Mouse (Mus musculus) erythroblast, adult 5-6 weeks (primary cell): ENCODE measurements around the gene C1qtnf9. TPM values are rescaled to one million over a fixed set of nuclear protein-coding genes. Genes with fewer than 3 reads are reported as not detected.

Source experiments
- ATAC-seq: replicated peaks from 2 replicates; pipeline ENCODE4 v1.8.0; 2016; ENCODE audit warnings: moderate number of reproducible peaks, mild to moderate bottlenecking, moderate TSS enrichment, inconsistent platforms; ENCODE audit not compliant: poor library complexity, low FRiP score, severe bottlenecking
- total RNA-seq, 2 experiments: library from RNA; stranded (forward) in 1 of 2; stranded (reverse) in 1 of 2; fragments of 150-400 nt in 1 of 2; fragments of 200-764, 138-1000 nt in 1 of 2; gene quantifications; 2 replicates each; pipeline versions ENCODE4 v1.2.3 to v1.2.4; 2015 to 2017; ENCODE audit warnings: low replicate concordance in 2 of 2

C1qtnf9 gene
- not detected in 2 replicates for total RNA-seq (2015; ENCODE audit: low replicate concordance)
- total RNA-seq (2017; ENCODE audit: low replicate concordance), result not detected in 2 replicates

DNA sequence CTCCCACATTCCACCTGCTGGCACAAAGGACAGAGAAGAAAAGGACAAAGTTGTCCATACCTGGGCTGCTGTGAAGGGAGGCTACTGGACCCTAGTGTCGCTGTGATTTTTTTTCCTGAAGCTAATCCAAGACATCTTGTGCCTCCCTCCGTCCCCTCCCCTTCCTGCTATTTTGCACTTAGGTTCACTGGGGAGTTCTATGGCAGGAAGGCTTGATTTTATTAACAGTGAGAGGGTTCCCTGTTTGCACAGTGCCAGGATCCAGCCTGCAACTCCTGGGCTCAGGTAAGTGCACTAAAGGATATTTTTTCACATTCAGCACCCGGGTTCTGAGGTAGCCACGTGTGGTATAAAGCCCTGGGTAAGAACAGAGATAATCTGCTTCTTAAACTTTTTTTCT is at the start of gene C1qtnf9:
TSS of gene C1qtnf9 (plus strand) at position 251 of the 400 bp plus-strand sequence.
- ATAC-seq, result no peak

- ATAC-seq, result no peak
These were observed 46.6 kb upstream of the C1qtnf9 start for GRCm38 (mm10) chr14:60721304-60721703.

- no peak for ATAC-seq
These were observed 46.0 kb upstream of the C1qtnf9 start for GRCm38 (mm10) chr14:60721938-60722337.

DNA sequence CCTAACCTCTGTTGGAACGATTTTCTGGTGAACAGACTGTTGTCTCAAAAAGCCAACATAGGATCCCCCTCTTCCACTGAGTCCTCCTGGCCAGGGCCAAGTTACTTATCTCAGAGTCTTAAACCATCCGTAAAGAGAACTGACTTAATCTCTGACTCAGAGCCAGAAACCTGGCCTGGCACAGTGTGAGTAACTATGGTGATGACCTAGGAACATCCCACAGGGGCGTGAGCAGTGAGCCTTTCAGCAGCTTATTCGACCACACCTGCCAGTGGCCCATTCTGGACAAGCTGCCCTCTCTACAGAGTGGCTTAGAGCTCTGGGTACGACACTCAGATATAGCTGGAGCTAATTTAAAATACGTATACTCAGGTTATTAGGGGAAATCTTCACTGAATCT is 41.8 kb upstream of the C1qtnf9 start:
- ATAC-seq, result no peak

DNA sequence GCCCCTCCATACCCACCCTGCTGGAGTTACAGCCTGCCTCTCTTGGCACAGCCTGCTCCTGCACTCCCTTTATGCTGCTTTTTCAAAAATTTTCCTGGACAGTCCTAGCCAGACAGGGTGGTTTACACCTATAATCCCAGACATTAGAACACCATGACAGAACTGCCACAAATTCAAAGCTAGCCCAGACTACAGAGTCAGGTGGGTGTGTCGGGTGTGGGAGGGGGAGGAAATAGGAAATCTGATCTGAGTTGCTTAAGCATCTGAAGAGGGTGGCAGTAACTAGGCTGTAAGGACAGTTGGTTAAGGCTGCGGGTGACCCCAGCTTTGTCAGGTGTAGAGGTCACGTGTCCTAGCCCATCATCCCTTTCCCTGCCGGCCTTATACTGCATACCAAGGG is 40.8 kb upstream of the C1qtnf9 start:
- no peak for ATAC-seq

DNA sequence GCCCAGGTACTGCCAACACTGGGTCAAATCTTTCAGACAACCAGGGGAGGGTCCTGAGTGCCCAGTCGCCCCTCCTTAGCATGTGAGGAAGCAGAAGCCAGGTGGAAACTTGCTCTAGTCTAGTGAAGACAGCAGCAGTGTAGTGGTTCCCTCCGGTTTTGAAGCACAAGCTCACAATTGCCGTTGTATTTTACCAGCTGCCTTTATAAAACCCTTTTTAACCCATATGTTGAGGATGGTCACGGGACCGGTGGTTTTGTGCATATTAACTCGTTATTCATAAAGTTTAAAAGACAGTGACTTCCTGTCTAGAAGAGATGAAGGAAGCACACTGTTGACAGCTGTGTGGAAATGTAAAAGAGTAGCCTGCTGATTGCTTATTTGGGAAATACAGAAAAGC is 35.9 kb upstream of the C1qtnf9 start:
- no peak for ATAC-seq

DNA sequence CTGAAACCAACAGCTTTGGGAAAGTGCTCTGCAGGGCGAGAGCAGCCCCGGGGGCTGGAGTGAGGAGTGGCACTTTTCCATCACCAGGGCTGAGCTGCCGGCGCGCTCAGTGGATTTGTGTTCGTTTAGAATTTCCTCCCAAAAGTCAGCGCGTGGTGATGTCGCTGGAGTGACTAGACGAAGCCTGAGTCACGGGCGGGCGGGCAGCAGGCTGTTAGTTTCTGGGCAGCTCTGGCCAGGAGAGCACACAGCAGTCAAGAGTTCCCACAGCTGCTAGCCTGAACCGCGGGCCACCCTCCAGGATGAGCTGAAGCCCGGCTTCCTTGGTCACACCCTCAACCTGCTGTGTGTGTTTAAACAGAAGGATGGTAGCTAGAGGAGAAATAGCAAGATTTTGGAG is 35.1 kb upstream of the C1qtnf9 start:
- ATAC-seq, result no peak

DNA sequence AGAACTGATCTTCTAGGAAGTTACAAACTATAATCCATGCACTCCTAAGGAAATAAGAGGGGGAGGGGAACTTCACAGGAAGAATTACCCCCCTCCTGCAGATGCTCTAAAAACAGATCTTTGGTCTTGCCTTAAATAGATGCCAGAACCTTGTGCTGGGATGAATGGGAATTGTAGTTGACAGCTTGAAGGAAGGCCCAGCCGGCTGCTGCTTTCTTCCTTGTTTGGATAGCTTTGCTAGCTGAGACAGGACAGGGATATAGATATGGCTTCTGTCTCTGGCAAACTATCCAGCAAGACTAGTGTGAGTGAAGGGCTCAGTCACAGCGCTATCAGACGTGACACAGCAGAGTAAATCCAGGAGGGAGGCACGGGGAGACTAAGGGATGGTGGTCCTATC is 34.2 kb upstream of the C1qtnf9 start:
- ATAC-seq, result no peak

- ATAC-seq, result no peak
These were observed 32.7 kb upstream of the C1qtnf9 start for GRCm38 (mm10) chr14:60735206-60735605.

DNA sequence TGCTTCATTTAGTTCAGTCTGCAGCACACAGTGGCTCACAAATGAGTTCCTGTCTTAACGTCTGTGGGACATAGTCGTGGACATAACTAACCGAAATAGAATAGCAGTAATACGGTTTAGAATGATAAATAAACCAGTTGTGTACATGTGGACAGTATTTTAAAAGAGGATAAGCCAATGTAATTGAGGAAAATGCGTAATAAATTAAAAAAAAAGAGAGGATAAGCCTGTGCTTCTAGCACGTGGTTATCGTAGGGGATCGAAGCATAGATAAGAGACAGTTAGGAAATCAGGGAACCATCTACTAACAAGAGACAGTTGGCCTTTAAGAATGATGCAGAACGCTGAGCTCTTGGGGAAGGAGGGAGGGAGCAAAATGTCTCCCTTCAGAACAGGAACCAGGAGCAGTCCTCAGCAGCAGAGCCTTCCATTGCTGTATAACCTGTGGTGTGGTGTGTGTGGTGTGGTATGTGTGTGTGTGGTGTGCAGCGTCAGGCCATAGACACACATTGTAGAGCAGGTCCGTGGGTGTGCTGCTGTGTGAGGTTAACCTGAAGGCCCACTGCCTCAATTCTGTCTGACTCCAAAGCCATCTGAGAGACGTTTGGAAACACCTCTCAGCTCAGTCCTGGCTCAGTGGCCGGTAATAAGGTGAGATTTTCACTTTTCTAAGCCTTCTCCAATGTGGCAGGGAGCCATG is 31.9 kb upstream of the C1qtnf9 start:
- no peak for ATAC-seq

DNA sequence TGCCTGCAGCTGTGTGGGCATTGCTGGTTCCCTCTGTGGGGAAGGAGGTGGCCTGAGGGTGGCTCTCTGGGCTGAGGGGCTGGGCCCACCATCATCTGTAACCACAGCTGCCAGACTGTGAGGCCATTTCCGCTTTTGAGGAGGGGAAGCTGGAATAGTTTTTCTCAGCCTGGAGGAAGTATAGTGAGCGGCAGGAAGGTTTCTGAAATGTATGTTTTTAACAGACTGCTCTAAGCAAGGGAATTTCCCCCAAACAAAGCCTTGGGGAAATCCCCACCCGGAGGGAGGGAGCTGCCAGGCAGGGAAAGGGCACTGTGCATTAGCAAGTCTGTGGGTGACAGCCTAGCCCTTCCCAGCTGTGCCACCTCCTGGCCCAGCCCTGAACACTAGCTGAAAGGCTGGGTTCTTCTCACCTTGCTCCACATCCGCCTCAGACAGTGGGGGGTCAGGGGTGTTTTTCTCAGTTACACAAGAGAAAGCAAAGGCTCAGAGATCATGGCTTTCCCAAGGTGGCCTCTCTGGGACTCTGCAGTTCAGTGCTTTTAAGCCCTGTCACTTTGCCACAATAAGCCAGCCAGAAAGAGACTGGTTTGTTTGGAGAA is 31.2 kb upstream of the C1qtnf9 start:
- no peak for ATAC-seq

GRCm38 (mm10) chr14:60737202-60737611 is 30.7 kb upstream of the C1qtnf9 start:
- ATAC-seq, result no peak

DNA sequence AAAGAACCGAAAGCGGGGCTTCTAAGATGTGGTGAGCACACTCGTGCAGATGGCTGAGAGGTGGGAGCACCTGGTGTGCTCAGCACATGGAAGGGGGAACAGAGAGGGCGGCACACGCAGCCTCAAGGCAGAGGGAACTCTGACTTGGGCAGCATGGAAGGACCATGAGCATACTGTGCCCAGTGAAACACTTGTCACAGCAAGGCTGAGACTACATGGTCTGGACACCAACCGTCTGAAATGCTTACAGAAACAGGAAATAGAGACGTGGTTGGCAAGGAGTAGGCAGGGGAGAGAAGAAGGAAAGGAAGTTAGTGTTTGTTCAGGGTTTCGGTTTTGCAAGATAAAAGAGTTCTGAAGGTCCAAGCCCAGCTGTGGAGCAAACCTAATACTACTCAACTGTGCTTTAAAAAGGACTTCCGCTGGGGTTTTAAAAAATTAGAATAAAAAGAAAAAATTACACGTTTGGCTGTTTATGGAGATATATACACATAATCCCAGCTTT is 29.4 kb upstream of the C1qtnf9 start:
- ATAC-seq, result no peak

DNA sequence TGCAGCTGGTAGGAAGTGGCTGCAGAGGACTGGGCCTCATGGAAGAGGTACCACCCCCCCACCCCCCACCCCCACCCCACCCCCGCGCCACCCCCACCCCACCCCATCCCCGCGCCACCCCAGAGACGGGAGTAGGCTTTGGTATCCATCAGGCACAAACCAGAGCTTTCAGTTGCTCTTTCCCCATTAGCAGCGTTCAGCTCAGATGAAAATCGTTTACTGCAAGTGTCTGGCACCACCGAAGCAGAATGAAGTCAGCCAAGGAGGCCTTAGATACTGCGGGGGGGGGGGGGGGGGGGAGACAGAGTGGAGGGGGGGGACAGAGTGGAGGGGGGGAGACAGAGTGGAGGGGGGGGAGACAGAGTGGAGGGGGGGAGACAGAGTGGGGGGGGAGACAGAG is 28.8 kb upstream of the C1qtnf9 start:
- ATAC-seq, result no peak

DNA sequence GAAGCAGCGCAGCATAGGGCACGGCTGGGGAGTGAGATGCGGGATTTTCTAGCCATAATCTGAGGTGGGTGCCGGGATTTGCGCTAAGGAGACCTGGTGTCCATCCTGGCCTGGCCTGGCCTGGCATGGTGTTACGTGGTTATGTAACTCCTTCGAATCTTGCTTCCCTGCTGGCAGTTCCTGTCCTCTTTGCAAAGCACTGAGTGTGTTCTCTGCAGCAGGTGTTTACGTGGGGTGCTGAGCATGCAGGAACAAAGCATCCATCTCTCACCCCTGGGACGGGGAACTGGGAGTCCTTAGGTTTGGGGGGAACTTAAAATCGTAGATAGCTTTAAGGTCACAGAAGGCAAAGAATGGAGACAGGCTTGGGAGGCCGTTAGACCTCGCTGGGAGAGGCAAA is 28.3 kb upstream of the C1qtnf9 start:
- ATAC-seq, result no peak

DNA sequence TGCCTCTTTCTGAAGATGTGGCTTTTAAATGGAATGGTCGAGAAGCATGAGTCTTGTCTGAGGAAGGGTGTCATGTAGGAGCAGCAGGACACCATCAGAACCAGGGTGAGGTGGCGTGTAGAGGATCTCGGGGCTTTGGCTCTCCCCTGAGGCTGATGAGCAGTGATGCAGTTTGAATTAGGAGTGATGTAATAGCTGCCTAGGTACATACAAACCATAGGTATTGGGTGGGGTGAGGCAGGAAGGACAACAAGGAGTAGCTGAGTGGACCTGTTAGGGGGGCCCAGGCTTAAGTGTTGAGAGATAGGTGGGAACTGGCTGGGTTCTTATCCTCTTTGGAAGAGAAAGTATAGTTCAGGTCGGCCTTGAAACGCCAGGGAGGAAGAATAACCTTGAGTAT is 27.4 kb upstream of the C1qtnf9 start:
- ATAC-seq, result no peak

GRCm38 (mm10) chr14:60741033-60741432 is 26.9 kb upstream of the C1qtnf9 start:
- ATAC-seq, result no peak

GRCm38 (mm10) chr14:60741490-60741981 is 26.4 kb upstream of the C1qtnf9 start:
- ATAC-seq, result no peak

GRCm38 (mm10) chr14:60743681-60744080 is 24.3 kb upstream of the C1qtnf9 start:
- no peak for ATAC-seq

DNA sequence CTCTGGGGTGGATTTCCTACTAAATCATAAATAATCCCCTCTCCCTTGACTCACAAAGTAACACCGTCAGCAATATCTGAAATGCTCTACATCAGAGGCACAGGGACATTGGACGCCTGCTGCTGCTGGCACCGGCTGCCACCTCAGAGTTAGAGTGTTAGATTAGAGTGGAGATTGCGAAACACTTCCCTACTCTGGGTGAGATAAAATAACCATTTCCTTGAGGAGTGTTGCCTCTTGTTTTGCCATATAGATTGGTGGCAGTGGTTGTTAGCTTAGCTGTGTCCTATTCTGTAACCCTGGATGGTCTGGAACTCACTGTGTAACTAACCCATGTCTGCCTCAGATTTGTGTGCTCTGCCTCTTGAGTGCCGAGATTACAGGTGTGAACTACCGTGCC is 22.7 kb upstream of the C1qtnf9 start:
- ATAC-seq, result no peak

DNA sequence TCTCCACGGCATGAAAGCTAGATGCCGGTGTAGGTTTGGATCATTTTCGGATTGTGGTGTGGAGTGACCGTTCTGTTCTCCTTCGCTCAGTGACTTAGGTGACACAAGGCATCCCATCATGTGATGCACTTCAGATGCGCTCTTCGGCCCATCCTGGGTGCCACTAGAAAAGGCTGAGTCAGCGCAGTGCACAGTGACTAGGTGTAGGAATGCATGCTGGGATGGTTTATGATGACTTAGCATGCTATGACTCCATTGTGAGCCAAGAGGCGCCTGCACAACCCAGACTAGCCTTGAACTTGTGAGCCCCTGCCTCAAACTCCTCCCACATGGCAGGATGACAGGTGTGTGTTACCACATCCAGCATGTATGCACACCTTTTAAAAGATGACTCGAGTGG is 21.8 kb upstream of the C1qtnf9 start:
- ATAC-seq, result no peak
